Mouse (Mus musculus): Measurements from ENCODE around the gene Styk1.

The Styk1 gene

DNA sequence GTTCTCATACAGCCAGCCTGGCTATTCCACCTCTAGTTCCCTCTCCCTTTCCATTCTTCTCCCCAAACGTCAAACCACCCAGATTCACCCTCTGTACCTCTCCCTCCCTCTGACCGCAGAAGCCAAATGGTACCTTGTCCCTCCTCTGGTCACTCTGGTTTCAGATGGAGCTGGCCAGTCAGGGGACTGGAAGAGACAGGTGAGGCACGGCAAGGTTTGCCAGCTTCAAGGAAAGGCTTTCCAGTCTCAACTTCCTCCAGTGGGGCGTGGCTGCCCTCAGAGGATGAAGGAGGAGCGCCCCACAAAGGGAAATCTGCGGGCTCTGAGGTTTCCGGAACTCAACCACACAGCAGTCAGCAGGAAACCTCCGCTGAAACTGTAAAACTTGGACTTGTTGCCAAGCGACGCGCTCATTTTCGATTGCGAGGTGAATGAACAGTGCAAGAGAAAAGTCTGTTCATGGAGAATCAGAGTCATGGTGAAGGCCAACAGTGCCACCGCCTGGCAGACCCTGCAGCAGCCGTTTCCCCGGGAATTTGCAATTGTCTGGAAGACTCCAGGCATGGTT is at the start of gene Styk1:
TSS of gene Styk1 (minus strand) at position 246 of the 568 bp plus-strand sequence.
- DNase-seq (ENCODE audit: inconsistent age in 2 of 2, low spot score in 1 of 2) = peak; percentile 78 to 93

DNA sequence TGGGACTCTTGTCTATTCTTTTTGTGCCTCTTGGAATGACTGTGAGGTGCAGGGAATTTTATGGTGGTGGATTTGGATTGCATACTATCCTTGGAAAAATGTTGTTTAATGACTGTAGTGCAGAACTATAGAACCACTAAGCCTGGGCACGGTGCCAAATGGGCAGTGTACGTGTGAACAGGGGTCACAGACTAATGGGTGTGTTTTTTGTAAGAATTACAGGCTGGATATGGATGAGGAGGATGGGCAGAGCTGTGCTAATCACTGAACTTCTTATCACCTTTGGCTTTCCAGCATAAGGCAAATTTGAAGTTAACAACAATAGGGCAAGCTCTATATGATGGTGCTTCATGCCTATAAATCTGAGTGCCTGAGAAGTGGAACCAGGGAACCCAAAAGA is 49.6 kb upstream of the Styk1 start:
- DNase-seq (ENCODE audit: inconsistent age in 2 of 2, low spot score in 1 of 2) = no peak

DNA sequence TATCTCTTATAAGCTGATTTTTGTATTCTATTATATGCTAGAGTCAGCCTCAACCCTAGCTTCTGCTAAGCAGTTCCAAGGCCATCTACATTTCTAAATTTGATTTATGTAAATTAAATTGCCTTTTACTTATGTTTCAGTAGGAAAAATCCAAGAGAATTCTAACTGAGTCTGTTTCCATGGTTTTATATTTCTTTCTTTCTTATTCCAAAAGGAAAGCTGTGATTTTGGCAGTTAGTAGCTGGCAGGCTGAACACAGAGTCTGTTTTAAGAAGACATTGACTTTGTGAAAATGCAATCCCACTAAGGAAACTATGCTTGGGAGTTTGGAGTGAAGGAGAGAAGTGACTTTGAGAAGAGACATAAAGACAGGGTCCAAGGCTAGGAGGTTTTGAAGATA is 49.2 kb upstream of the Styk1 start:
- no peak for DNase-seq (ENCODE audit: inconsistent age in 2 of 2, low spot score in 1 of 2)

DNA sequence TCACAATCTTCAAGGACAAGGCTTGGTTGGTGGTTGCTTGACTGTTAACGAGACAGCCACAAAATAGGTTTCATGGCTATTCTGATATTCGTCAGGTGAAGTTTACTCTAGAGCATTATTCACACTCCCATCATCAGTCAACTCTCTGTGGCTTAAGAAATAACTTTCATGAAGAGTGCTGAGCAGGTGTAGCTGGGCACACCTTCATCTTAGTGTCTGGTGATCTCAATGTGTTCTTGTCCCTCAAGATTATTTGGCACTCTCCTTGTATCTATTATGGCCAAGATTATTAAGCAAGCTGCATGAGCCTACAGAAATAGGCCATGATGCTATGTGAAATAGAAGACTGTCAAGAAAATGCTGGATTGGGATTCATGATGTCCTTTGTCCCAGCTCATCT is 47.9 kb upstream of the Styk1 start:
- no peak for DNase-seq (ENCODE audit: inconsistent age in 2 of 2, low spot score in 1 of 2)

GRCm38 (mm10) chr6:131396650-131397049 is 43.3 kb upstream of the Styk1 start:
- DNase-seq (ENCODE audit: inconsistent age in 2 of 2, low spot score in 1 of 2) = no peak

DNA sequence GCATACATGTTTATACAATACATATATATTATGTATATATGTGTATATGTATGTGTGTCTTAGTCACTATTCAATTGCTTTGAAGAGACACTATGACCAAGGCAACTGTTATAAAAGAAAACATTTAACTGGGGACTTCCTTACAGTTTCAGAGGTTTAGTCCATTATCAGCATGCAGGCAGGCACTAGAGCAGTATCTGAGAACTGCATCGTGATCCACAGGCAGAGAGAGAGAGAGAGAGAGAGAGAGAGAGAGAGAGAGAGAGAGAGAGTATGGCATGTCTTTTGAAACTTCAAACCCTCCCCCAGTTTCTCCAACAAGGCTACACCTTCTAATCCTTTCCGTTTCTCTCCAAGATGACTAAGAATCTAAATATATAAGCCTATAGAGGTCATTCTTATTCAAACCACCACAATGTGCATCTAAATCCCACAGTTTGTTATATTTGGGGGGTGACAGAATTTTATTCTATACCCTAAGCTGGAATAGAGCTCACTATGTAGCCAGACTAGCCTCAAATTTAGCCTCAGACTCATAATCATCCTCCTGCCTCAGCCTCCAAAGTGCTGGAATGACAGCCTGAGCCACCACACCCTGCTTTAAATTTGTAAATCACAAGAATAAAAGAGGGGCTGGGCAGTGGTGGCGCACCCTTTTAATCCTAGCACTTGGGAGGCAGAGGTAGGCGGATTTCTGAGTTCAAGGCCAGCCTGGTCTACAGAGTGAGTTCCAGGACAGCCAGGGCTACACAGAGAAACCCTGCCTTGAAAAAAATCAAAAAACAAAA is 40.7 kb upstream of the Styk1 start:
- DNase-seq (ENCODE audit: inconsistent age in 2 of 2, low spot score in 1 of 2) = no peak

DNA sequence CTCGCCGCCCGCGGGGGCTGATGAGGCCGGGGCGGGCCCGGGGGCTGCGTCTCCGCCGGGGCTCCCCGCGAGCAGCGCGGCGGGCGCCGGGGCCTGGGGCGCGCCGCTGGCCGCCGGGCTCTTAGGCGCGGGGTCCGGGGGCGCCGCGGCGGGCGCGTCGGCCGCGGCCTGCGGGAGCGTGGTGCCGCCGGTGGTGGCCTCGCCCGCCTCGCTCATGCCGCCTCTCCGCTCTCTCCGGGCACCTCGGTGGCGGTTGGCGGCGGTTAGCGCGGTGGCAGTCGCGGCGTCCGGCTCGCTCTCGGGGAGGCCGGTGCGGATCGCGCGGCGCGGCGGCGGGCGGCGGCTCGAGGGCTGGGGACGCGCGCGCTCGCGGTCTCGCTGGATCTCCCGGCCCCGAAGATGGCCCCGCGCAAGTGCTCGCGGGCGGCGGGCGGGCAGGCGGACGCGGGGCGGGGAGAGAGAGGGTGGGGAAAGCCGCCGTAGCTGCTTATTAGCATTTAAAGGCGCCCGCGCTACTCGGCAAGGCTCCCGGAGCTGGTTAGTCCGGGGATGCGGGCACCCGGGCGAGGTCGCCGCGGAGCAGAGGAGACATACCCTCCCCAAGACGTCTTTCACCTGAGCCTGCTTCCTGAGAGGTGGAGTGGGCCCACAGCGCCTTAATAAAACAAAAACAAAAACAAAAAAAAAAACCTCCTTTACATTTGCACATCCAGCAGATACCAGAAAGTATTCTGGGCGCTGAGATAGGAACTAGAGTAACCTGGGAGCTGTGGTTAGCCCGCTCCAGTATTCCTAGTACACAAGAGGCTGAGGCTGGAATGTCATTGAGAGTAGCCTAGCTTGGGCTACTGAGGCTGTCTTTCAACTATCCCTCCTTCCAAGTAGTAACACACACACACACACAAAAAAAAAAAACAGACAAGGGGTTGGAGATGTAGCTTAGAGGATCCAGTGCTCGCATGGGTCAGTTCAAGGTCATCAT is 34.9 kb upstream of the Styk1 start, which contains the start of gene Ybx3:
TSS of gene Ybx3 (minus strand) at position 437 of the 982 bp plus-strand sequence.
- DNase-seq (ENCODE audit: inconsistent age in 2 of 2, low spot score in 1 of 2) = peak; percentile 91 to 96

- DNase-seq (ENCODE audit: inconsistent age in 2 of 2, low spot score in 1 of 2) = peak; percentile 71 to 92
These were observed 34.0 kb upstream of the Styk1 start for GRCm38 (mm10) chr6:131387221-131388039.

DNA sequence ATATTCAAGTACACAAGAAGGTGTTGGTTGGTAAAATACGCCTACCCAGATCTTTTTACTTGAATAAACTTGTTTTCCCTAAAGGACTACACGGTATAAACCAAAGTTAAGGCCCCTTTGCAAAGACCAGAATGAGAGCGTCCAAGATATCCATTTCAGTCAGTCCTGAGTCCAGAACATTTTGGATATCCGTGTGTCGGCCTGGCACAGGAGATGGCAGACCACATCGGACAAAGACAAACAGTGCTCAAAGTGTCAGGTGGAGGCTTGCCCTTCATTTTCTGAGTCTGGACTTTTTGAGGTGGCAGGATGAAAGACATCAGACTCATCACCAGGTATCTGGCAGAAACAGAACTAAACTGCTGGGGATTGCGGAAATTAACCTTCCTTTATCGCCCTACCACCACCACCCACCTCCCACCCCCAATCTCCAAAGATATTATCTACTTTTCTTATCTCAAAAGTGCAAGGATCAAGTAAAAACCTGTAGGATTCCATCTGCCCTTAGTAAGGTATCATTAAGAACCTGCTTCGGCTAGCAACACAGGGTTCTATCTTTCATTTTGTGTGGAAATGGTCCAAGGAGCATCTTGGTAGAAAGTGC is 33.1 kb upstream of the Styk1 start:
- no peak for DNase-seq (ENCODE audit: inconsistent age in 2 of 2, low spot score in 1 of 2)

- DNase-seq (ENCODE audit: inconsistent age in 2 of 2, low spot score in 1 of 2) = no peak
These were observed 32.1 kb upstream of the Styk1 start for GRCm38 (mm10) chr6:131385469-131385868.

GRCm38 (mm10) chr6:131383713-131384330 is 30.4 kb upstream of the Styk1 start:
- DNase-seq (ENCODE audit: inconsistent age in 2 of 2, low spot score in 1 of 2) = peak in 1 of 2 experiments; percentile 61

DNA sequence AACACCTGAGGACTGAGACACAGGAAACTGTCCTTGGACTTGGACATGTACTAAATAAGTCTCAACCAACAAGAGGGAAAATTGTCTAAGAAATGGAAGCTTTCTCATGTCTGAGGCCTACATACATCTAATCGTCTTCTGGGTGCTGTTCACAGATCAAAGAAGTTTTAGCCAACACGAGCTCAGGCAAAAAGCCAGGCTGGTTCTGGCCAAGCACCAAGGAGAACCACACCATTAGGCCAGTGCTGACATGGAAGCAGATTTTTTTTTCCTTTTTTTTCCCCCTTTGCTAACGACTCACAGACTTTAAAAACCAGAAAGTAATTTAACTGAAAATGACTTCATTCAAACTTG is 29.6 kb upstream of the Styk1 start:
- DNase-seq (ENCODE audit: inconsistent age in 2 of 2, low spot score in 1 of 2) = peak in 1 of 2 experiments; percentile 72

DNA sequence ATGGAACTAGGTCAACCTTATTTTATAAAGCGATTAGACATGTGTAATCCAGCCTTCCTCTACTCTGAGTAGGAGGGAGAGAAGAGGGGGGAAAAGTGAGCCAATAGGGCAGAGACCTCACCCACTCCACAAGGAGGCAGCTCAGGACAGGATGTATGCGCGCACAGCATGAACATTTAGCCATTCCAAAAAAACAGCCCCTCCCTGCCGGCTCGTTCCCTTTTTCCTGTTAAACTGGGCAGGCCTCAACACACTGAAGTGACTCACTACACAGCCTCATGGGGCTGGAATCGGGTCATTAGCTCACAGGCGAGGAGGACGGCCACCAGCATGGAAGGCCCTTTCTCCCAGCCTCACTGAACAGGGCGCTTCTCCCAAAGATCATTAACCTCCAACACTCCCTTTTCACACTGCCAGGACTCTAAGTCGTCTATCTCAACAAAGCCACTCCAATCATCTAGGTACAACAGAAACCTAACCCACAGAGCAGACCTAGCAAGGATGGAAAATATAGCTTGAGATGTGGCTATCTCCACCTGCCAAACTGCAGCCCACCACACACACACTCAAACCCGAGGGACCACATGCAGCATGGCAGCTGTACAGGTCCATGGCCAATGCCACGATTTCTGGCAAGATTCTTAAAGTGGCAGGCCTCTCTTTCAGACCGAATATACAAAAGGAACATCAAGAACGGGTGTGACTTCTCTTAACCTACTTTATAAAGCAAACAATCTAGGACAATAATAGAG is 29.0 kb upstream of the Styk1 start:
- peak; percentile 47 to 81 for DNase-seq (ENCODE audit: inconsistent age in 2 of 2, low spot score in 1 of 2)

DNA sequence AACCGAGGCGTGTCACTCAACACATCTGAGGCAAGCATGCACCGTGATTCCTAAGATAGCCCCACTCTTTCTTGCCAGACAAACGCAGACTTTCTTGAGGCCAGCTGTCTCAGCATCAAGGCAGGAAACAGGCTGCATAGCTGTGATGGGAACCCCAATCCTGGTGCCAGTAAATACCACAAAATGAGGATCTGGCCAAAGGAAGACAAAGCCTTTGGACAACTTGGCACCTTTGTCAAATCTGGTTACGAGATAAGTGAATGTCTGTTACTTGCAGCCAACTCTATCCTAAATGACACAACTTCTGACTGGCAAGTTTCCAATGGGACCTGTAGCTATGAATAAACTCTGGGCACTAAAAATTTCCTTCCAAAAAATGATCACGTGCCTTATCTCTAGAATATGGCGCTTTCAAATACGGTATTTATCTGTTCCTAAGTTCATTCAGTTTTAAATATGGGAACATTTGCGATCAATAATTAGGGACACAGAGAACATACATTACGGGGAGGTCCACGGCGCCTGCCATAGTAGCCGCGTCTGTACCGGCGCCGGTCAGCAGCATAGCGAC is 25.5 kb upstream of the Styk1 start:
- peak in 1 of 2 experiments; percentile 42 for DNase-seq (ENCODE audit: inconsistent age in 2 of 2, low spot score in 1 of 2)

GRCm38 (mm10) chr6:131377378-131377777 is 24.0 kb upstream of the Styk1 start:
- no peak for DNase-seq (ENCODE audit: inconsistent age in 2 of 2, low spot score in 1 of 2)

DNA sequence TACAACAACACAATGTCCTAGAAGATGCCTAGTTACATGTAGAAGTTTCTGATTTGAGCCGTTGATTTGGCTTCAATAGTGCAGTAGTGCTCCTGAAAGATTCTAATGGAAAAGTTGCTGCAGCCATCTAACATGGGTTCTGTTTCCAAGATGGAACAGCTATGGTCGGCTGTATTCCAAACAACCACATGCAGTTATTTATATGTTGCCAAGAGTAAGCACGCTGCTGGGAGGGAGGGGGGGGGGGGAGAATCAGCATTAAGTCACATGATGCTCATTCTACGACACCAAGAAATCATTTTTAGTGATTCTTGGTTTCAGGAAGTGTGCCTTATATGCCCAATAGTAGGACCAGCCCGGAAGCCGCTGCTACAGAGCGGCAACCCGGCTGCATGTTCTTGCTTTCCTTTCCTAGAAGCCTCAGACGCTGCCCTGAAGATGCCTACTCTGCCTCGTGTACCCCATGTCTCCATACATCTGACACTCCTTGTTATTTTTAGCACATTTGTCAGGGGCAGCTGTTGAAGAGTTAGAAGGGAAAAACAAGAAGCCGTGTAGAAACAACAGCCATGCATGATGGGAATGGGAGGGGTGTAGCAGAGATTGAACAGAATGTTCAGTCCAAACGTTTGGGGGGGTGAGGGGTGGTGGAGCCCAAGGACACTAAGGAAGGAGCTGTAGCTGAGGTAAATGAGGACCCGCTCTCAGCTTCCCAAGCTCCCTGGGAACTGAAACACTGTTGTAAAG is 21.4 kb upstream of the Styk1 start:
- DNase-seq (ENCODE audit: inconsistent age in 2 of 2, low spot score in 1 of 2) = no peak

DNA sequence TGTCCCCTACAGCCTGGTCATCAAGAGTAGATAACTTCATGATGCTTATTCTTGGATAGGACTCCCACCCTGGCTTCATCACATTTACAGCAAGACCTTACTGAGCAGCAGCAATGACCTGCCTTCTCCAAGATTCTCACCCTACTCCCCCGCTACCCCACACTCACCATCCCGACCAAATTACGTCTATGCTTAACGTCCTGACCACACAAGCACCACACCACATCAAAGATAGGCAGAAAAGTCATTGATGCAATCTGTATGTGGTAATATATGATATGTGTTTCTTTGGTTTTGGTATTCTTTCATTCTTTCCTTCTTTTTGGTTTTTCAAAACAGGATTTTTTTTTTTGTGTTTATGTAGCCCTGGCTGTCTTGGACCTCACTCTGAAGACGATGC is 19.8 kb upstream of the Styk1 start:
- DNase-seq (ENCODE audit: inconsistent age in 2 of 2, low spot score in 1 of 2) = no peak

DNA sequence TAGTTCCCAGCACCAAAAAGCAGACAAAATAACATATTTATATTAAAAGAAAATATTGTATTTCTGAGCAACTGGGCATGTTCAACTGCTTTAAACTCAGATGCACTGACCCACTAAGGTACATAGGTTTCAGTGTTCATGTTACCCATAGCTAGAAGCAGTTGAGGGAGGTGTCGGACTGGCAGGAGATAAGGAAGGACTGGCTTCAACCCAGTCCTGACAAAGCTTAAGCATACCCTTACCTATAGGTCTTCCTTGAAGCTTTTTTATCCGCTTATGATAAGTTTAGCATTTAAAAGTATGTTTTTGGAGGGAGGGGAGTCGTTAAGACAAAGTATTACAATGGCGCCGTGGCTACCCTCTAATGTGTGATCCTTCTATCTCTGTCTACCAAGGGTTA is 17.4 kb upstream of the Styk1 start:
- no peak for DNase-seq (ENCODE audit: inconsistent age in 2 of 2, low spot score in 1 of 2)

Measured in adrenal gland, adult (tissue).